ENCODE assay signal across 16 mouse cellular contexts in genomic region chr19:17078643-17079316, GRCm38 (mm10).
DNase-seq lines count a peak whose midpoint lies in the region; ATAC-seq and TF ChIP-seq lines count a peak whose summit lies in the region.
"Had no signal": no experiment of that assay in that cellular context is flagged by ENCODE, and none has a peak within 500 bp of the region (broad histone marks: within the 10 kb centered on the region; RNA-seq: fewer than 3 reads in every experiment).

No protein-coding gene starts in this region.

- no peak overlapping the region for H3K4me2 ChIP-seq in kidney, postnatal 0 days (ENCODE audit: low read length)
- H3K4me2 ChIP-seq in neural tube, embryonic 13.5 days, result no peak overlapping the region
- H3K4me2 ChIP-seq: embryonic facial prominence, embryonic 12.5 days had no signal

- DNase-seq in adrenal gland, postnatal 14 days, result peak; percentile 4
- no peak for DNase-seq in adrenal gland, adult (ENCODE audit: inconsistent age in 2 of 2, low spot score in 1 of 2)
- peak; percentile 17 for DNase-seq in left cerebral cortex, postnatal 4 days
- no peak for DNase-seq in left cerebral cortex, postnatal 10 days (ENCODE audit: extremely low spot score in 1 of 2, low spot score in 2 of 2)
- peak; percentile 22 for DNase-seq in kidney, postnatal 0 days (ENCODE audit: low spot score)
- DNase-seq in urinary bladder, adult 18-20 months (ENCODE audit: low spot score in 2 of 2), result no peak
- DNase-seq in gastrocnemius, postnatal 10 days, result no peak
- DNase-seq: adrenal gland, postnatal 25 days; cerebellum, postnatal 36 days; heart, adult 2 months; lung, postnatal 4 days; thymus, postnatal 4 days had no signal

- H3K36me3 ChIP-seq in kidney, postnatal 0 days (ENCODE audit: insufficient read depth, low read length), result no peaks in the 10 kb centered on the region
- H3K36me3 ChIP-seq in neural tube, embryonic 13.5 days, result no peaks in the 10 kb centered on the region
- H3K36me3 ChIP-seq: embryonic facial prominence, embryonic 12.5 days had no signal

- no peak overlapping the region for H3K27ac ChIP-seq in kidney, postnatal 0 days
- no peak overlapping the region for H3K27ac ChIP-seq in neural tube, embryonic 13.5 days (replicated peaks)
- H3K27ac ChIP-seq: embryonic facial prominence, embryonic 12.5 days; heart, adult 2 months had no signal

- peak; percentile 63; the same call in 1 of the 2 replicates for ATAC-seq in kidney, postnatal 0 days (replicated peaks; ENCODE audit: low FRiP score, low read depth)
- peak; percentile 80; the same call in 1 of the 2 replicates for ATAC-seq in neural tube, embryonic 13.5 days (ENCODE audit: low read depth)
- ATAC-seq: intestine, embryonic 16.5 days had no signal

- TF ChIP-seq CTCF in kidney, postnatal 0 days (IDR thresholded peaks at IDR 0.05; ENCODE audit: low read depth), result no peak

- intact Hi-C loops in left cerebral cortex, postnatal 4 days (cut with DNase I), result no loop called here
- intact Hi-C loops in left cerebral cortex, postnatal 10 days (cut with DNase I), result no loop called here

- no peaks in the 10 kb centered on the region for H3K4me1 ChIP-seq in kidney, postnatal 0 days (replicated peaks; ENCODE audit: insufficient read depth, low read length)
- H3K4me1 ChIP-seq in neural tube, embryonic 13.5 days (replicated peaks), result peaks cover 15% of the 10 kb centered on the region
- H3K4me1 ChIP-seq: embryonic facial prominence, embryonic 12.5 days had no signal

- H3K4me3 ChIP-seq in kidney, postnatal 0 days (replicated peaks; ENCODE audit: low read depth, low read length), result no peak overlapping the region
- H3K4me3 ChIP-seq in neural tube, embryonic 13.5 days, result no peak overlapping the region
- H3K4me3 ChIP-seq: embryonic facial prominence, embryonic 12.5 days; heart, adult 2 months; myocyte had no signal

- no peak overlapping the region for H3K9ac ChIP-seq in kidney, postnatal 0 days (ENCODE audit: low read depth, low read length)
- H3K9ac ChIP-seq in neural tube, embryonic 13.5 days, result no peak overlapping the region
- H3K9ac ChIP-seq: embryonic facial prominence, embryonic 12.5 days had no signal

- no peaks in the 10 kb centered on the region for H3K9me3 ChIP-seq in kidney, postnatal 0 days (replicated peaks; ENCODE audit: low read length)
- no peaks in the 10 kb centered on the region for H3K9me3 ChIP-seq in neural tube, embryonic 13.5 days
- H3K9me3 ChIP-seq: embryonic facial prominence, embryonic 12.5 days had no signal

- 33% methylated on average over 8 of the region's 8 CpGs for WGBS in kidney, postnatal 0 days
- 52% methylated on average over 8 of the region's 8 CpGs for WGBS in neural tube, embryonic 13.5 days

- H3K27me3 ChIP-seq in kidney, postnatal 0 days (ENCODE audit: insufficient read depth, low read length), result no peaks in the 10 kb centered on the region
- no peaks in the 10 kb centered on the region for H3K27me3 ChIP-seq in neural tube, embryonic 13.5 days
- H3K27me3 ChIP-seq: embryonic facial prominence, embryonic 12.5 days had no signal

Comparison
In these comparisons a context has a peak if more than half of its experiments do, and no peak if none do; other contexts are left out.
1. DNase-seq: peak in adrenal gland, postnatal 14 days (single experiment), left cerebral cortex, postnatal 4 days (single experiment) and kidney, postnatal 0 days (single experiment); none in adrenal gland, adult (0 of 2), left cerebral cortex, postnatal 10 days (0 of 2), urinary bladder, adult 18-20 months (0 of 2) and gastrocnemius, postnatal 10 days (single experiment).